Mouse (Mus musculus) megakaryocyte, embryonic 14.5 days (primary cell): ENCODE measurements around the gene Noto. TPM values are rescaled to one million over a fixed set of nuclear protein-coding genes. Genes with fewer than 3 reads are reported as not detected.

Experiments used
- H3K27me3 ChIP-seq: replicated peaks from 2 replicates; pipeline ENCODE3; 2012; ENCODE audit warnings: inconsistent platforms
- H3K36me3 ChIP-seq: replicated peaks from 2 replicates; pipeline ENCODE3; 2012; ENCODE audit warnings: low read length, inconsistent platforms, mixed read lengths
- H3K4me1 ChIP-seq: 2 replicates; pipeline ENCODE4 v1.6.1; 2012; ENCODE audit warnings: inconsistent platforms
- H3K4me3 ChIP-seq: replicated peaks from 2 replicates; pipeline ENCODE3; 2012; ENCODE audit warnings: moderate library complexity, mild to moderate bottlenecking, inconsistent platforms
- H3K9me3 ChIP-seq: 2 replicates; pipeline ENCODE4 v1.6.1; 2012; ENCODE audit warnings: inconsistent platforms
- FLI1 ChIP-seq: IDR thresholded peaks from 2 replicates; pipeline ENCODE4 v1.6.1; 2012; ENCODE audit warnings: low read length, inconsistent platforms, mixed read lengths
- GATA1 ChIP-seq: IDR thresholded peaks from 3 replicates; pipeline ENCODE4 v1.6.1; 2012; ENCODE audit warnings: mixed read lengths, low read length, inconsistent platforms, borderline replicate concordance
- polyA plus RNA-seq: library from polyadenylated mRNA; stranded (reverse); fragments of >175 nt; gene quantifications from 2 replicates; pipeline ENCODE4 v1.2.3, GENCODE M21; 2012; ENCODE audit warnings: low replicate concordance; ENCODE audit not compliant: insufficient read depth

The Noto gene
- polyA plus RNA-seq, 1 experiment: not detected

DNA sequence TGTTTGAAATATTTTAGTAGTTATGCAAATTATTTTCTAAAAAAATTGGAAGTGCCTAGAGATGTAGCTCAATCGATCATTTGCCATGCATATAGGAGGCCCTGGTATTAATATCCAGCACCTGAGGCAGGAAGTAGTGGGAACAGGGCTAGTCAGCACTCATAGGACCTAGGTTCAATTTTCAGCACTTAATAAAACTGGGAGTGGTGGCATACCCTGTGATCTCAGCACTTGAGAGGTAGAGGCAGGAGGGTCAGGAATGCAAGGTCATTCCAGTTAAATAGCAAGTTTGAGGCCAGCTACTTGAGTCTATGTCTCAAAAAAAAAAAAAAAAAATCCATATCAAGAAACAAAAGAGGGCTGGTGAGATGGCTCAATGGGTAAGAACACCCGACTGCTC is 4.5 kb upstream of the Noto start:
- H3K4me3 ChIP-seq: no peak overlapping the region
- TF ChIP-seq GATA1 (no peak), FLI1 (no peak)
- no peaks in the 10 kb centered on the region; the same call in 1 of the 2 replicates for H3K4me1 ChIP-seq
- no peaks in the 10 kb centered on the region for H3K9me3 ChIP-seq
- H3K36me3 ChIP-seq: no peaks in the 10 kb centered on the region
- H3K27me3 ChIP-seq: peaks cover 72% of the 10 kb centered on the region

DNA sequence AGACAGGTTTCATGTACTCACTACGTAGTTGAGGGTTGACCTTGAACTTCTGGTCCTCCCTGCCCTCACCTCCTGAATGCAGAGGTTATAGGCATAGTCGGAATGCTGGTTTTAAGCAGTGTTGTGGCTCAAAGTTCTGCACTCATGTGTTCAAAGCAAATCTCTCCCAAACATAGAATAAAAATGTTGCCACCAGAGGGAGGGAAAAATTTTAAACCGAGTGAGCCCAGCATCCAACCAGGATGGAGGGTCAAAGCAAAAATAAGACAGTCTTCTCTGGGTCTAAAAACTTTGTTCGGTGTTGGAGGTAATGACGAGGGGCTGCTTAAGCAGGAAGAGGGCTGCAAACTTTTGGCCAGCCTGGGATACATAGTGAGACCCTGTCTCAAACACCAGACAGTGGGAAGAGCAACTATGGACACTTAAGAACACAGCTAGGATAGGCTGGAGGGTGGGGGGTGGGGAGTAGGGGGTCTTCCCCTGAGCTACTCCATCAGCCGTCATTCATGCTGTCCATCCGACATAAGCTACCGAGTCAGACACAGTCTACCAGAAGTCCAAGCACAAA is 7.7 kb downstream of the Noto start:
- H3K4me3 ChIP-seq: peak overlapping the region; percentile 92
- no peaks in the 10 kb centered on the region for H3K9me3 ChIP-seq
- no peak for TF ChIP-seq GATA1
- TF ChIP-seq FLI1: no peak
- no peaks in the 10 kb centered on the region for H3K36me3 ChIP-seq
- H3K27me3 ChIP-seq: peaks cover 24% of the 10 kb centered on the region
- peaks cover 31% of the 10 kb centered on the region for H3K4me1 ChIP-seq

DNA sequence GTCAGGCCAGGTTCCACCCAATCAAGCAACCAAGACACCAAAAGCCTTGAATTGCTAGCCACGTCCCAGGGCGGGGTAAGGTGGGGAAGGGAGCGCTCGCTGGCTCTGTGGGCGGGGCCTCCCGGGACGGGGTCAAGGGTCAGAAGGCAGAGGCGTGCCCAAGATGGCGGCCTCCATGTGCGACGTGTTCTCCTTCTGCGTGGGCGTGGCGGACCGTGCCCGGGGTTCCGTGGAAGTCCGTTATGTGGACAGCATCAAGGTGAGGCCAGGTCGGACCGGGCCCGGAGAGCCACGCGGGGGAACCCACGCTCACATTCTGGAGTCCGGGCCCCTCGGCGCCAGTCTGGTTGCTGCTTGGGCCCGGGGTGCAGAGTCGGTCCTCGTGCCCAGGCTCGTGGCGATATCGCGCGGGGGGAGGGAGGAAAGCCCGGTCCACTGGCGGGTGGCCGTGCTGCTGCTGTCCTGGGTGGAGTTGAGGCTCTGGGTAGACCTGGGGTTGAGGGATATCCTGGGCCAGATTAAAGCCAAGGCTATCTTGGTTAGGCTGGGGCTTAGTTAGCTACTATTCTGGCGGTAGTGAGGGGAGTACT is 8.3 kb downstream of the Noto start, which contains the start of gene Smyd5:
TSS of gene Smyd5 (plus strand) at position 148 of the 590 bp plus-strand sequence.
- Histone ChIP-seq H3K36me3 (no peaks in the 10 kb centered on the region), H3K27me3 (peaks cover 20% of the 10 kb centered on the region), H3K4me1 (peaks cover 37% of the 10 kb centered on the region), H3K4me3 (peak within 1 kb of the TSS; percentile 92), H3K9me3 (no peaks in the 10 kb centered on the region)
- TF ChIP-seq FLI1 (no peak), GATA1 (no peak)

DNA sequence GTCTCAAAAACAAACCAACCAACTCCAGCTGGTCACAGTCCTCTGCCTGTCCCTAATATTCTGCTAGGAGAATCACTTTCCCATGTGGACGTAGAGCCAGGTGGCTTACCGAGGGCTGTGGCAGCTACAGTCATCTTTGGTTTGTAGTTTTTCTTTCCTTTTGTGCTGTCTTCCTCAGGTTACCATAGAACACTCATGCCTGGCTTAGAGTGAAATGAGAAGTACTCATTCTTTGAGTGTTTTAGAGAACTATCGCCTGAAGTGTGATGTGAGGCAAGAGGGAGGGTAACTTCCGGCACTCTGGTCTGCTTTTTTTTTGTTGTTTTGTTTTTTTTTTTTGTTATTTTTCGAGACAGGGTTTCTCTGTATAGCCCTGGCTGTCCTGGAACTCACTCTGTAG is 10.2 kb downstream of the Noto start:
- TF ChIP-seq GATA1: no peak
- no peak for TF ChIP-seq FLI1
- H3K4me3 ChIP-seq: no peak overlapping the region

DNA sequence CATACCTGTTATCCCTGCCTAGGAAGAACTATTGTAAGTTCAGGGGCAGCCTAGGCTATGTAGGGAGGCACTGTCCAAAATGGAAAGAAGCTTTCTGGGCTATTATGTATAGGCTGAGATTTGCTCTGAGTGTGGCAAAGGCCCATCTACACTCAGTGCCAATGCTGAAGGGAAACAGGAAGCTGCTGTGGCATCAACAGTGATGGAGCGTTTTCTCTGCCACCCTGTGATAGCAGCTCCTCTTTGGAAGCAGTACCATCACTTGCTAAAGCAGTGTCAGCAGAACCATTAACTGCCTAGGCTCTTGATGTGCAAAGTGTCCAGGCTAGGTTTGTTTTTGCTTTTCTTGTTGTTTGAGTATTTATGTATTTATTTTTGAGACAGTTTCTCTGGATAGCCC is 12.5 kb downstream of the Noto start:
- Histone ChIP-seq H3K27me3 (peaks cover 6% of the 10 kb centered on the region), H3K9me3 (0 out of 2 replicates have a peak, but pooled peaks cover 8% of the 10 kb centered on the region), H3K36me3 (peaks cover 34% of the 10 kb centered on the region), H3K4me3 (no peak overlapping the region), H3K4me1 (peaks cover 41% of the 10 kb centered on the region)
- TF ChIP-seq FLI1 (no peak), GATA1 (no peak)

More for the DNA sequence above, 10.2 kb downstream of the Noto start:
- Histone ChIP-seq H3K36me3 (peaks cover 10% of the 10 kb centered on the region), H3K9me3 (0 out of 2 replicates have a peak, but pooled peaks cover 3% of the 10 kb centered on the region), H3K27me3 (peaks cover 11% of the 10 kb centered on the region), H3K4me1 (peaks cover 41% of the 10 kb centered on the region)

DNA sequence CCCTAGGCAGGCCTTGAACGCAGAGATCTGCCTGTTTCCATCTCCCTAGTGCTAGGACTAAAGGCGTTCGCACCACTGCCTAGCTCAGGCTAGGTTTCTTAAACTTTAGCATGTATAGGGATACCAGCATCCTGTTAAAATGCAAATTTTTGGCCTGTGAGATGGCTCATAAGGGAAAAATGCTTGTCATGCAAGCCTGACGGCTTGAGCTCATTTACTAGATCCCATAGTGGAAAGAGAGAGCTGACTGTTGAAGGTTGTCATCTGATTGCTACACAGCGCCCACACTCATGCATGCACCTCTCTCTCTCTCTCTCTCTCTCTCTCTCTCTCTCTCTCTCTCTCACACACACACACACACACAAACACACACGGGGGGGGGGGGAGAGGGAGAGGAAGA is 12.9 kb downstream of the Noto start:
- H3K4me3 ChIP-seq: no peak overlapping the region
- H3K4me1 ChIP-seq: peaks cover 38% of the 10 kb centered on the region
- H3K36me3 ChIP-seq: peaks cover 38% of the 10 kb centered on the region
- TF ChIP-seq GATA1: no peak
- no peak for TF ChIP-seq FLI1
- H3K27me3 ChIP-seq: peaks cover 6% of the 10 kb centered on the region
- 0 out of 2 replicates have a peak, but pooled peaks cover 8% of the 10 kb centered on the region for H3K9me3 ChIP-seq

DNA sequence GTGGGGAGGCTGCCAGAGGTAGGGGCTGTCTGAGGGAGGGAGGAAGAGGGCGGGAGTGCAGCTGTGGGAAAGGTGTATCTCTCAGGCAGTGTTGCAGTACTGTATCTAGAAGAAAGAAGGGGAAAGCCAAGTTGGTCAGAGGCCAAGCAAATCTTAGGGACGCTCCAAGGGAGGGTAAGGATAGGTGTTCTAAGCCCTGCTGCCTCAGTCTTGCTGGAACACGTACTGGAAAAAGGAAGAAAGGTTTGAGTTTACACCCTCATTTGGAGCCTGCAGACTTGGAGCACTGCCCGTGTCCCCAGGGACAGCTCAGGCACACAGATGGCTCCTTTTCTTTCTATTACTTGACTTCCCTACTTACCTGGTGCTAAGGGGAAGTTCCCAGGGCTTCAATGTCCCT is 17.5 kb downstream of the Noto start:
- TF ChIP-seq GATA1 (no peak), FLI1 (no peak)
- Histone ChIP-seq H3K4me3 (no peak overlapping the region), H3K27me3 (peaks cover 6% of the 10 kb centered on the region), H3K9me3 (0 out of 2 replicates have a peak, but pooled peaks cover 8% of the 10 kb centered on the region), H3K4me1 (peaks cover 38% of the 10 kb centered on the region), H3K36me3 (peaks cover 73% of the 10 kb centered on the region)

DNA sequence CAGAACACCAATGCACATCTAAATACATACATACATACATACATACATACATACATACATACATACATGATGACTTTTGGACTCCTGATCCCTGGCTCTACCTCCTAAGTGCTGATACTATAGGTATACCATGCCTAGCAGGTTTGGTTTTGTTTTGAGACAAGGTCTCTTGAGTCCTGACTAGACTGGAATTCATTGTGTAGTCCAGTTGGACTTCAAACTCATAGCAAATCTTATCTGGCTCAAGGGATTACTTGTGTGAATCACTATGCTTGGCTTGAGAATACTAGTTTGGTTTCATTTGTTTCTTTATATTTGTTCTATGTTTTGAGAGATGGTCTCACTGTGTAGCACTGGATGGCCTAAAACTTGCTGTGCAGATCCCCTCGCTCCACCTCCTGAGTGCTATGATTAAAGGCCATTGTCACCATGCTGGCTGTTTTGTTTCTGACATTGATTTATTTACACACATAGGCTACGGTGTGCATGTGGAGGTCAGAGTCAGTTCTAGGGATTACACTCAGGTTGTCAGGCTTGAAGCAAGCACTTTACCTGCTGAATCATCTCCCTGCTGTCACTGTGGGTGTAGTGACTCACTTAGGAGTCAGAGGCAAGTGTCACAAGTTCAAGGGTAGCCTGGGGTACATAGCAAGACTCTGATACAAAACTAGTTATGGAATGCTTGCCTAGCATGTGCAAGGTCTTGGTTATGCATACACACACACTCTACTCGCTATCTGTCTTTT is 20.0 kb downstream of the Noto start:
- peaks cover 90% of the 10 kb centered on the region for H3K36me3 ChIP-seq
- H3K4me3 ChIP-seq: no peak overlapping the region
- H3K9me3 ChIP-seq: 0 out of 2 replicates have a peak, but pooled peaks cover 6% of the 10 kb centered on the region
- H3K27me3 ChIP-seq: peaks cover 1% of the 10 kb centered on the region
- H3K4me1 ChIP-seq: peaks cover 31% of the 10 kb centered on the region
- TF ChIP-seq FLI1 (no peak), GATA1 (no peak)

DNA sequence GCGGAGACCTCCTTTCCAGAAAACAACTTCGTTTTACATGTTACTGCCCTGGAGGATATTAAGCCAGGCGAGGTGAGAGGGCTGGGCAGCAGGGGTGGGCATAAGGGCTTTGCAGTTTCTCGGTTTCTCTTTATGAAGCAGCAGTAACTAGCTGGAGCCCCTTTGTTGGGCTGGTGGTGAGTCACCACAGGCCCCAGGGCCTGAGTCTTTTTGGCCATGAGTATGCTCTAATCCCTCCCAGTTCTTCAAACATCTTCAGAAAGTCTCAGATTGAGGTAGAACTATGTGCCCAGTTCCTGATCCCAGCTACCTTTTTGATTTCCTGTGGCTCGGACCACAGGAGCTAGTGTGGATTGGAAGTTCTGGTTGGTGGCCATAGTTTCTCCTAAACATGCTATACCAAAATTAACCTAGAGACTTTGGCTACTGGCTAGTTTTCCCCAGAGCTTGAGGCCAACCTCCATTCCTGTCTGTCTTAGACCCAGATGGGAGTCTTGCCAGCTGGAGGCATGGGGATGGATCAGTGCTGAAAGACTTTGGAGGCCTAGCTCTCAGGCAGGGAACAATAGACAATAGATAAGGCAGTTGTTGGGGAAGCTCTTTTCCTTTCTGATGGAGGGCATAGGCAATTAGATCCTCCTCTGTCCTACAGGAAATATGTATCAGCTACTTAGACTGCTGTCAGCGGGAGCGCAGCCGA is 20.7 kb downstream of the Noto start:
- no peaks in the 10 kb centered on the region for H3K9me3 ChIP-seq
- H3K4me3 ChIP-seq: no peak overlapping the region
- H3K27me3 ChIP-seq: no peaks in the 10 kb centered on the region
- peaks cover 31% of the 10 kb centered on the region for H3K4me1 ChIP-seq
- H3K36me3 ChIP-seq: peaks cover 85% of the 10 kb centered on the region
- TF ChIP-seq GATA1 (no peak), FLI1 (no peak)
